8 mouse cellular contexts compared by ENCODE assay signal in genomic region chr17:32073359-32073758, GRCm38 (mm10). TPM values are rescaled to one million over a fixed set of nuclear protein-coding genes. Genes with fewer than 3 reads are reported as not detected.
DNase-seq lines count a peak whose midpoint lies in the region; ATAC-seq and TF ChIP-seq lines count a peak whose summit lies in the region.
"Had no signal": no experiment of that assay in that cellular context is flagged by ENCODE, and none has a peak within 500 bp of the region (broad histone marks: within the 10 kb centered on the region; RNA-seq: fewer than 3 reads in every experiment).

No protein-coding gene starts in this region.

- WGBS in forebrain, embryonic 15.5 days = 0% methylated on average over 2 of the region's 2 CpGs
- 0% methylated on average over 2 of the region's 2 CpGs for whole genome bisulfite sequencing in midbrain, embryonic 12.5 days
- 3% methylated on average over 2 of the region's 2 CpGs for WGBS in spleen, adult 2 months

- intact Hi-C loops in left cerebral cortex, postnatal 14 days (cut with DNase I) = loop anchor here (2.0 to 5.0 kb wide), 2 partner anchors 47 to 386 kb away; no protein-coding TSS in a partner anchor

- TF ChIP-seq POLR2A in spleen, adult 2 months (IDR thresholded peaks at IDR 0.05; ENCODE audit: low read depth, low read length) = no peak

- H3K4me1 ChIP-seq in forebrain, embryonic 15.5 days = no peaks in the 10 kb centered on the region
- no peaks in the 10 kb centered on the region for H3K4me1 ChIP-seq in midbrain, embryonic 12.5 days
- H3K4me1 ChIP-seq in spleen, adult 2 months (ENCODE audit: control insufficient read depth, insufficient read depth, insufficient read length) = no peaks in the 10 kb centered on the region; the same call in 1 of the 2 replicates
- H3K4me1 ChIP-seq: neural tube, embryonic 13.5 days had no signal

- no peak overlapping the region for H3K9ac ChIP-seq in forebrain, embryonic 15.5 days (replicated peaks)
- H3K9ac ChIP-seq in midbrain, embryonic 12.5 days (replicated peaks) = no peak overlapping the region
- H3K9ac ChIP-seq: neural tube, embryonic 13.5 days had no signal

- H3K27me3 ChIP-seq in forebrain, embryonic 15.5 days = no peaks in the 10 kb centered on the region
- H3K27me3 ChIP-seq in midbrain, embryonic 12.5 days = no peaks in the 10 kb centered on the region
- no peaks in the 10 kb centered on the region for H3K27me3 ChIP-seq in spleen, adult 2 months (ENCODE audit: control insufficient read depth, insufficient read depth, low read length)
- H3K27me3 ChIP-seq: neural tube, embryonic 13.5 days had no signal

- H3K27ac ChIP-seq in forebrain, embryonic 15.5 days (replicated peaks) = no peak overlapping the region
- H3K27ac ChIP-seq in midbrain, embryonic 12.5 days (replicated peaks) = no peak overlapping the region
- no peak overlapping the region for H3K27ac ChIP-seq in spleen, adult 2 months (ENCODE audit: insufficient read depth, low read length)
- H3K27ac ChIP-seq: neural tube, embryonic 13.5 days had no signal

- peak; percentile 83 for DNase-seq in NIH3T3 (ENCODE audit: low read depth)
- DNase-seq in c-Kit-positive CD71-negative TER-119-negative erythroid progenitor cells, embryonic 14.5 days (ENCODE audit: low read depth) = peak; percentile 66
- peak; percentile 86 for DNase-seq in induced T-regulatory cell, adult 2 months (ENCODE audit: low read depth)
- DNase-seq in left cerebral cortex, postnatal 14 days (ENCODE audit: low spot score in 2 of 2) = peak; percentile 61 to 84
- DNase-seq in spleen, adult 2 months (ENCODE audit: low read depth in 1 of 2, low spot score in 2 of 2) = peak; percentile 25 to 76

- no peak overlapping the region for H3K4me2 ChIP-seq in forebrain, embryonic 15.5 days (replicated peaks)
- no peak overlapping the region for H3K4me2 ChIP-seq in midbrain, embryonic 12.5 days (replicated peaks)
- H3K4me2 ChIP-seq: neural tube, embryonic 13.5 days had no signal

- H3K4me3 ChIP-seq in forebrain, embryonic 15.5 days = no peak overlapping the region
- H3K4me3 ChIP-seq in midbrain, embryonic 12.5 days = no peak overlapping the region
- H3K4me3 ChIP-seq in spleen, adult 2 months (ENCODE audit: extremely low read depth, insufficient read depth, insufficient read length) = no peak overlapping the region
- H3K4me3 ChIP-seq: neural tube, embryonic 13.5 days had no signal

- TF ChIP-seq CTCF in spleen, adult 2 months (IDR thresholded peaks at IDR 0.05; ENCODE audit: extremely low read depth, insufficient read depth, insufficient read length, insufficient replicate concordance) = peak; percentile 93

- no peaks in the 10 kb centered on the region for H3K9me3 ChIP-seq in forebrain, embryonic 15.5 days
- no peaks in the 10 kb centered on the region; the same call in 1 of the 2 replicates for H3K9me3 ChIP-seq in midbrain, embryonic 12.5 days

- no peaks in the 10 kb centered on the region for H3K36me3 ChIP-seq in forebrain, embryonic 15.5 days
- H3K36me3 ChIP-seq in midbrain, embryonic 12.5 days = no peaks in the 10 kb centered on the region
- H3K36me3 ChIP-seq in spleen, adult 2 months (ENCODE audit: control insufficient read depth, insufficient read depth, low read length) = no peaks in the 10 kb centered on the region
- H3K36me3 ChIP-seq: neural tube, embryonic 13.5 days had no signal

- ATAC-seq in forebrain, embryonic 15.5 days (replicated peaks) = peak; percentile 43; the same call in 1 of the 2 replicates
- ATAC-seq in midbrain, embryonic 12.5 days (ENCODE audit: low FRiP score, low read depth) = peak; percentile 19; the same call in 1 of the 2 replicates

RNA-seq across cellular contexts. Expression of gene Hsf2bp, which starts 37.2 kb away (rescaled TPM):
- polyA plus RNA-seq in forebrain, embryonic 15.5 days (2015; fragmentation: Nextera tagmentation; extraction: Ambion mirVana) = 0.28 and 0.84 TPM in 2 replicates
- total RNA-seq in left cerebral cortex, postnatal 14 days (2021) = under 1 TPM; 0.68 to 0.80 TPM
- polyA plus RNA-seq in midbrain, embryonic 12.5 days (2016; fragmentation: Nextera tagmentation; extraction: Ambion mirVana) = 0.62 and 0.66 TPM in 2 replicates
- 0.15 TPM in 1 of 2 replicates, not detected in the other for polyA plus RNA-seq in spleen, adult 2 months (2012; rRNA removed)

RNA-seq across cellular contexts. Expression of gene Rrp1b, which starts 37.5 kb away (rescaled TPM):
- 44.7 and 48.0 TPM in 2 replicates for polyA plus RNA-seq in forebrain, embryonic 15.5 days (2015; fragmentation: Nextera tagmentation; extraction: Ambion mirVana)
- total RNA-seq in left cerebral cortex, postnatal 14 days (2021) = 10 to 100 TPM; 18.2 to 21.2 TPM
- polyA plus RNA-seq in midbrain, embryonic 12.5 days (2016; fragmentation: Nextera tagmentation; extraction: Ambion mirVana) = 50.6 and 54.5 TPM in 2 replicates
- 9.1 and 9.4 TPM in 2 replicates for polyA plus RNA-seq in spleen, adult 2 months (2012; rRNA removed)
